Comparison of ENCODE assay signal across 20 mouse cellular contexts in the genomic region with DNA sequence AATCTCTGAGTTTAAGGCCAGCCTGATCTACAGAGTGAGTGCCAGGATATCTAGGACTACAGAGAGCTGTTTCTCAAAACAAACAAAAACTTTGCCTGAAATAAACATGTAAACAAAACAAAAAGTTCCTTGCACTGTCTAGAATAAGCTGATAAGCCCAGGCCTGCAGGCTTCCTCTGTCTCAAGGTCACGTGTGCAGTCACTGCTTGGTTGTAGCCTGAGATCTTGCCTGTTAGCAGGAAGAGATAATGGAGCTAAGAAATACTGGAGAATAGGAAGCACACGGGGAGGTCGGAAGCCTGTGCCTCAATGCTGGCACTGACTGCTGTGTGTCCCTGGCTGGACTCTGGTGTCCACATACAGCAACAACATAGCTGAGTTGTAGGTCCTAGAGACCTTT. TPM values are rescaled to one million over a fixed set of nuclear protein-coding genes. Genes with fewer than 3 reads are reported as not detected.
DNase-seq lines count a peak whose midpoint lies in the region; TF ChIP-seq lines count a peak whose summit lies in the region.
"Had no signal": no experiment of that assay in that cellular context is flagged by ENCODE, and none has a peak within 500 bp of the region (broad histone marks: within the 10 kb centered on the region; RNA-seq: fewer than 3 reads in every experiment).

No protein-coding gene starts in this region.

- no peak for TF ChIP-seq CTCF in kidney, adult 2 months (conservative IDR thresholded peaks at IDR 0.05; ENCODE audit: insufficient read depth, insufficient read length, low read depth, low read length)

- H3K4me1 ChIP-seq in kidney, adult 2 months (ENCODE audit: control insufficient read depth, insufficient read depth, low read length) = no peaks in the 10 kb centered on the region
- H3K4me1 ChIP-seq: embryonic facial prominence, embryonic 13.5 days; embryonic facial prominence, embryonic 15.5 days; forebrain, embryonic 10.5 days; forebrain, embryonic 12.5 days had no signal

- 80% methylated on average over 3 of the region's 3 CpGs for WGBS in kidney, adult 2 months

- no peak overlapping the region for H3K4me3 ChIP-seq in kidney, adult 2 months (ENCODE audit: insufficient read depth, low read depth, low read length)
- H3K4me3 ChIP-seq: embryonic facial prominence, embryonic 13.5 days; embryonic facial prominence, embryonic 15.5 days; erythroblast, embryonic 14.5 days; forebrain, embryonic 10.5 days; forebrain, embryonic 12.5 days had no signal

- H3K27ac ChIP-seq in kidney, adult 2 months (ENCODE audit: insufficient read depth, low read depth, low read length) = no peak overlapping the region
- H3K27ac ChIP-seq: embryonic facial prominence, embryonic 13.5 days; embryonic facial prominence, embryonic 15.5 days; forebrain, embryonic 10.5 days; forebrain, embryonic 12.5 days had no signal

- peak; percentile 30 for DNase-seq in heart, adult 11 months
- no peak for DNase-seq in heart, postnatal 4 days
- peak; percentile 30 for DNase-seq in 416B (ENCODE audit: low read depth)
- DNase-seq in MEL-GATA-1-ER (ENCODE audit: extremely low read depth, low read depth) = peak; percentile 5
- no peak for DNase-seq in kidney, adult 2 months
- DNase-seq: adrenal gland, adult 2 months; adrenal gland, postnatal 10 days; adrenal gland, postnatal 25 days; cerebellum, adult 11 months; cerebellum, adult 18-20 months; cerebellum, adult 8-10 months; cerebellum, adult 9-11 months; cerebellum, postnatal 14 days; cerebellum, postnatal 36 days; embryo, embryonic 11 days had no signal

- no peak for TF ChIP-seq POLR2A in kidney, adult 2 months (IDR thresholded peaks at IDR 0.05; ENCODE audit: low read depth, low read length)

- H3K36me3 ChIP-seq in kidney, adult 2 months (ENCODE audit: control insufficient read depth, insufficient read depth, low read length) = no peaks in the 10 kb centered on the region
- H3K36me3 ChIP-seq: embryonic facial prominence, embryonic 13.5 days; embryonic facial prominence, embryonic 15.5 days; forebrain, embryonic 10.5 days; forebrain, embryonic 12.5 days had no signal

- no peaks in the 10 kb centered on the region for H3K27me3 ChIP-seq in kidney, adult 2 months (replicated peaks; ENCODE audit: control insufficient read depth, insufficient read depth, low read length)
- H3K27me3 ChIP-seq: embryonic facial prominence, embryonic 13.5 days; embryonic facial prominence, embryonic 15.5 days; forebrain, embryonic 12.5 days had no signal

RNA-seq across cellular contexts. Expression of a gene that starts 31.9 kb away (rescaled TPM):
- 10 to 100 TPM; 56.5 to 57.8 TPM for total RNA-seq in heart, postnatal 4 days (2021)
- polyA plus RNA-seq in kidney, adult 2 months (2012; rRNA removed) = 69.9 and 72.6 TPM in 2 replicates

RNA-seq across cellular contexts. Expression of a gene that starts 35.2 kb away (rescaled TPM):
- 10 to 100 TPM; 14.6 to 15.0 TPM for total RNA-seq in heart, postnatal 4 days (2021)
- 0.15 and 0.39 TPM in 2 replicates for polyA plus RNA-seq in kidney, adult 2 months (2012; rRNA removed)

Comparison
In these comparisons a context has a peak if more than half of its experiments do, and no peak if none do; other contexts are left out.
1. DNase-seq: peak in heart, adult 11 months (single experiment), 416B (single experiment) and MEL-GATA-1-ER (single experiment); none in heart, postnatal 4 days (single experiment) and kidney, adult 2 months (single experiment).